17 mouse cellular contexts compared by ENCODE assay signal in the genomic region with DNA sequence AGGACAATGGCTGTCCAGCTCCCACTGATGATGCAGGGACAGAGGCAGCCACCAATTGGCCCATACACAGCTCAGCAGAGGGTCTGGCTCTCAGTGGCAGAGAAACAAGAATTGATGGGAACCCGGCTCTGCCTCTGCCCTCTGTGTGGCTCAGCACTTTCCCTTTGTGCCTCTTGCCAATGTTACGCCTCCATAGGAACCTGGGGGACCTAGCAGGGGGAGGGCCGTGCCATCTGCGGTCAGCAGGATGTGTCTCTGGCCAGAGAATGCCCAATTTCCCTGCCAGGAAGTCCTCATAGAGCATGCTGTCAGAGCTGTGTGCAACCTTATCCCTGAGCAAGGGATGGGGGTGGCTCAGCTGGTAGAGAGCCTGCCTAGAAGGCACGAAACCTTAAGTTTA. TPM values are rescaled to one million over a fixed set of nuclear protein-coding genes. Genes with fewer than 3 reads are reported as not detected.
DNase-seq lines count a peak whose midpoint lies in the region; ATAC-seq and TF ChIP-seq lines count a peak whose summit lies in the region.
"Had no signal": no experiment of that assay in that cellular context is flagged by ENCODE, and none has a peak within 500 bp of the region (broad histone marks: within the 10 kb centered on the region; RNA-seq: fewer than 3 reads in every experiment).

No protein-coding gene starts in this region.

- no peaks in the 10 kb centered on the region for H3K4me1 ChIP-seq in lung, postnatal 0 days (ENCODE audit: insufficient read depth, low read depth, low read length)
- H3K4me1 ChIP-seq in lung, adult 2 months (ENCODE audit: control insufficient read depth, insufficient read depth, low read length) = no peaks in the 10 kb centered on the region
- H3K4me1 ChIP-seq: heart, embryonic 12.5 days; lung, embryonic 15.5 days had no signal

- no peaks in the 10 kb centered on the region for H3K9me3 ChIP-seq in lung, postnatal 0 days (ENCODE audit: low read length)
- H3K9me3 ChIP-seq: lung, embryonic 15.5 days; midbrain, embryonic 10.5 days had no signal

- TF ChIP-seq POLR2A in lung, adult 2 months (IDR thresholded peaks at IDR 0.05; ENCODE audit: borderline replicate concordance, extremely low read depth, low read depth, low read length) = no peak

- no peak overlapping the region for H3K9ac ChIP-seq in lung, postnatal 0 days (replicated peaks; ENCODE audit: low read depth)
- H3K9ac ChIP-seq: heart, embryonic 12.5 days; lung, embryonic 15.5 days had no signal

- no peaks in the 10 kb centered on the region for H3K36me3 ChIP-seq in lung, postnatal 0 days (ENCODE audit: insufficient read depth, low read length)
- H3K36me3 ChIP-seq: heart, embryonic 12.5 days; lung, embryonic 15.5 days; midbrain, embryonic 10.5 days had no signal

- H3K27me3 ChIP-seq in lung, postnatal 0 days (replicated peaks; ENCODE audit: insufficient read depth, low read length) = no peaks in the 10 kb centered on the region
- H3K27me3 ChIP-seq: lung, embryonic 15.5 days had no signal

- 48% methylated on average over 5 of the region's 5 CpGs for WGBS in lung, postnatal 0 days
- WGBS in lung, adult 2 months = 45% methylated on average over 5 of the region's 5 CpGs

- peak; percentile 6 for DNase-seq in lung, postnatal 10 days
- no peak for DNase-seq in lung, postnatal 25 days (ENCODE audit: low spot score)
- DNase-seq in brain, adult 2 months (ENCODE audit: low read depth, low spot score) = peak; percentile 95
- DNase-seq in cerebellum, adult 9-10 months = peak; percentile 93
- DNase-seq in urinary bladder, adult 18-20 months (ENCODE audit: low spot score in 2 of 2) = no peak
- DNase-seq in lung, postnatal 0 days (ENCODE audit: low spot score) = no peak
- no peak for DNase-seq in lung, adult 2 months
- DNase-seq: adrenal gland, postnatal 25 days; gastrocnemius, postnatal 14 days; heart, postnatal 4 days; right cerebral cortex, postnatal 25 days; thymus, adult 18-20 months had no signal

- H3K4me3 ChIP-seq in lung, postnatal 0 days (ENCODE audit: low read depth, low read length) = no peak overlapping the region
- no peak overlapping the region for H3K4me3 ChIP-seq in lung, adult 2 months (replicated peaks; ENCODE audit: extremely low read depth, low read depth, low read length)
- H3K4me3 ChIP-seq: heart, embryonic 12.5 days; lung, embryonic 15.5 days; midbrain, embryonic 10.5 days had no signal

- no peak overlapping the region for H3K4me2 ChIP-seq in lung, postnatal 0 days (replicated peaks; ENCODE audit: low read depth, low read length)
- H3K4me2 ChIP-seq: heart, embryonic 12.5 days; lung, embryonic 15.5 days had no signal

- no peak for TF ChIP-seq CTCF in lung, postnatal 0 days (IDR thresholded peaks at IDR 0.05)
- no peak for TF ChIP-seq CTCF in lung, adult 2 months (IDR thresholded peaks at IDR 0.05; ENCODE audit: insufficient read depth, low read length)

- TF ChIP-seq EP300 in lung, postnatal 0 days (IDR thresholded peaks at IDR 0.05) = no peak

- ATAC-seq in lung, postnatal 0 days = no peak
- ATAC-seq: forebrain, embryonic 16.5 days; intestine, embryonic 16.5 days had no signal

- no peak overlapping the region for H3K27ac ChIP-seq in lung, postnatal 0 days (ENCODE audit: low read length)
- H3K27ac ChIP-seq: lung, embryonic 15.5 days; midbrain, embryonic 10.5 days had no signal

RNA-seq across cellular contexts. Expression of gene Ccdc92, which starts 47.4 kb away (rescaled TPM):
- 9.8 and 10.7 TPM in 2 replicates for polyA plus RNA-seq in lung, postnatal 0 days (2015; fragmentation: Nextera tagmentation; extraction: Ambion mirVana)
- 21.5 and 21.9 TPM in 2 replicates for polyA plus RNA-seq in lung, adult 2 months (2012; rRNA removed)

RNA-seq across cellular contexts. Expression of gene Zfp664, which starts 47.7 kb away (rescaled TPM):
- polyA plus RNA-seq in lung, postnatal 0 days (2015; fragmentation: Nextera tagmentation; extraction: Ambion mirVana) = 79.5 and 90.5 TPM in 2 replicates
- polyA plus RNA-seq in lung, adult 2 months (2012; rRNA removed) = 26.6 and 27.7 TPM in 2 replicates

Comparison
In these comparisons a context has a peak if more than half of its experiments do, and no peak if none do; other contexts are left out.
1. DNase-seq: peak in lung, postnatal 10 days (single experiment), brain, adult 2 months (single experiment) and cerebellum, adult 9-10 months (single experiment); none in lung, postnatal 25 days (single experiment), urinary bladder, adult 18-20 months (0 of 2), lung, postnatal 0 days (single experiment) and lung, adult 2 months (single experiment).